Mouse (Mus musculus) limb, embryonic 13.5 days (tissue): Measurements from ENCODE around the gene Rab29. TPM values are rescaled to one million over a fixed set of nuclear protein-coding genes. Genes with fewer than 3 reads are reported as not detected.
A peak's percentile ranks its signal among the peaks of the same experiment; 100 is the strongest.
"Not testable (repeated sequence)": the region's sequence is repeated elsewhere in the genome, so short reads cannot be mapped to it uniquely, and the experiment has no call there.

Experiments used
- ATAC-seq: fragments of 200-750 bp; cut with Nextera tagmentation; 2 replicates; pipeline ENCODE4 v1.8.0; 2017; ENCODE audit warnings: low read depth, moderate number of reproducible peaks, moderate TSS enrichment; ENCODE audit not compliant: low FRiP score
- H3K27ac ChIP-seq: fragments of 300-500 bp; sonication (generic); 2 replicates; pipeline ENCODE4 v1.5.1; 2015; ENCODE audit warnings: inconsistent platforms, mild to moderate bottlenecking, moderate library complexity
- H3K27me3 ChIP-seq: fragments of 300-500 bp; sonication (generic); 2 replicates; pipeline ENCODE4 v1.6.1; 2015; ENCODE audit warnings: mild to moderate bottlenecking, inconsistent platforms
- H3K36me3 ChIP-seq: fragments of 300-500 bp; sonication (generic); 2 replicates; pipeline ENCODE4 v1.6.1; 2015; ENCODE audit warnings: inconsistent platforms, mild to moderate bottlenecking, moderate library complexity
- H3K4me1 ChIP-seq: fragments of 300-500 bp; sonication (generic); 2 replicates; pipeline ENCODE4 v1.6.1; 2015; ENCODE audit warnings: inconsistent platforms
- H3K4me2 ChIP-seq: fragments of 300-500 bp; sonication (generic); replicated peaks from 2 replicates; pipeline ENCODE4 v1.6.1; 2015; ENCODE audit warnings: inconsistent platforms, mild to moderate bottlenecking, moderate library complexity
- H3K4me3 ChIP-seq: fragments of 300-500 bp; sonication (generic); 2 replicates; pipeline ENCODE4 v1.5.1; 2015; ENCODE audit warnings: moderate library complexity, mild to moderate bottlenecking, inconsistent platforms
- H3K9ac ChIP-seq: fragments of 300-500 bp; sonication (generic); 2 replicates; pipeline ENCODE4 v1.6.1; 2015; ENCODE audit warnings: mild to moderate bottlenecking, inconsistent platforms
- H3K9me3 ChIP-seq: fragments of 300-500 bp; sonication (generic); 2 replicates; pipeline ENCODE4 v1.6.1; 2016; ENCODE audit warnings: inconsistent platforms
- WGBS: fragments of 180-500 bp; shearing (Covaris S2); methylation state at CpG from one replicate; pipeline ENCODE4 v1.1.7; 2015; 5-methylcytosine and 5-hydroxymethylcytosine counted together
- polyA plus RNA-seq: library from polyadenylated mRNA; unstranded; fragments of >200 nt; fragmentation: Nextera tagmentation; extraction: Ambion mirVana; gene quantifications from 2 replicates; pipeline ENCODE4 v1.2.1, GENCODE M21; 2015

Rab29 gene
- polyA plus RNA-seq, 1 experiment from 2014 or later = 21.9 TPM

- not testable (repeated sequence) for H3K36me3 ChIP-seq, H3K9ac ChIP-seq, ATAC-seq, H3K4me3 ChIP-seq, H3K9me3 ChIP-seq, H3K27ac ChIP-seq, H3K4me2 ChIP-seq
- peaks cover 17% of the 10 kb centered on the region for H3K27me3 ChIP-seq
- WGBS = 97% methylated on average over 2 of the region's 2 CpGs
- H3K4me1 ChIP-seq = peaks cover 15% of the 10 kb centered on the region
Measured at GRCm38 (mm10) chr1:131909236-131909635, 42.2 kb downstream of the Rab29 start.

GRCm38 (mm10) chr1:131910001-131910648, 43.1 kb downstream of the Rab29 start, which contains the start of gene Nucks1:
TSS of gene Nucks1 (plus strand) at chr1:131910534.
- peak within 1 kb of the TSS; percentile 96 for H3K9ac ChIP-seq
- H3K4me2 ChIP-seq = peak within 1 kb of the TSS; percentile 79
- peaks cover 6% of the 10 kb centered on the region for H3K36me3 ChIP-seq
- peaks cover 22% of the 10 kb centered on the region for H3K4me1 ChIP-seq
- ATAC-seq = peak; percentile 99
- peaks cover 17% of the 10 kb centered on the region for H3K27me3 ChIP-seq
- no peaks in the 10 kb centered on the region for H3K9me3 ChIP-seq
- WGBS = 0% methylated on average over 35 of the region's 35 CpGs
- peak within 1 kb of the TSS; percentile 98 for H3K27ac ChIP-seq
- peak within 1 kb of the TSS; percentile 91 for H3K4me3 ChIP-seq

- H3K27ac ChIP-seq = peak overlapping the region; percentile 98
- peak; percentile 82 for ATAC-seq
- H3K36me3 ChIP-seq = peaks cover 6% of the 10 kb centered on the region
- peak overlapping the region; percentile 96 for H3K9ac ChIP-seq
- H3K27me3 ChIP-seq = peaks cover 17% of the 10 kb centered on the region
- peak overlapping the region; percentile 91 for H3K4me3 ChIP-seq
- under 1% methylated on average over 86 of the region's 88 CpGs for WGBS
- H3K4me1 ChIP-seq = peaks cover 24% of the 10 kb centered on the region
- H3K9me3 ChIP-seq = no peaks in the 10 kb centered on the region
- H3K4me2 ChIP-seq = peak overlapping the region; percentile 79
Measured at GRCm38 (mm10) chr1:131910674-131911558, 43.9 kb downstream of the Rab29 start.

GRCm38 (mm10) chr1:131917634-131918033, 50.6 kb downstream of the Rab29 start:
- Histone ChIP-seq H3K4me2 (no peak overlapping the region), H3K27me3 (no peaks in the 10 kb centered on the region), H3K36me3 (peaks cover 45% of the 10 kb centered on the region), H3K4me3 (no peak overlapping the region), H3K9ac (no peak overlapping the region), H3K9me3 (no peaks in the 10 kb centered on the region), H3K4me1 (peaks cover 13% of the 10 kb centered on the region), H3K27ac (no peak overlapping the region)
- WGBS = 81% methylated on average over 6 of the region's 6 CpGs
- no peak for ATAC-seq

- H3K4me1 ChIP-seq = peaks cover 9% of the 10 kb centered on the region
- H3K4me2 ChIP-seq = no peak overlapping the region
- WGBS = 100% methylated on average over 2 of the region's 2 CpGs
- H3K9me3 ChIP-seq = no peaks in the 10 kb centered on the region
- H3K27me3 ChIP-seq = no peaks in the 10 kb centered on the region
- H3K36me3 ChIP-seq = peaks cover 51% of the 10 kb centered on the region
- ATAC-seq = no peak
- no peak overlapping the region for H3K4me3 ChIP-seq
- H3K9ac ChIP-seq = no peak overlapping the region
- no peak overlapping the region for H3K27ac ChIP-seq
Measured at GRCm38 (mm10) chr1:131919052-131919451, 52.0 kb downstream of the Rab29 start.

- Histone ChIP-seq H3K27ac (no peak overlapping the region), H3K4me2 (no peak overlapping the region), H3K36me3 (peaks cover 79% of the 10 kb centered on the region), H3K9me3 (no peaks in the 10 kb centered on the region), H3K9ac (no peak overlapping the region), H3K4me3 (no peak overlapping the region), H3K27me3 (no peaks in the 10 kb centered on the region), H3K4me1 (no peaks in the 10 kb centered on the region)
- ATAC-seq = no peak
- 96% methylated on average over 3 of the region's 3 CpGs for WGBS
Measured at GRCm38 (mm10) chr1:131922100-131922499, 55.1 kb downstream of the Rab29 start.

Other genes with a start within 250 kb of the Rab29 start
- gene Ctse, start 228.9 kb upstream of the Rab29 start, polyA plus RNA-seq = 0.14 and 0.15 TPM in 2 replicates
- gene Rab7b, start 178.5 kb upstream of the Rab29 start, polyA plus RNA-seq = 1.9 TPM in 2 replicates
- not detected in 2 replicates for gene Slc26a9, start 123.2 kb upstream of the Rab29 start, polyA plus RNA-seq
- 0.50 and 0.84 TPM in 2 replicates for gene Pm20d1, start 69.8 kb upstream of the Rab29 start, polyA plus RNA-seq
- gene Slc41a1, start 39.7 kb upstream of the Rab29 start, polyA plus RNA-seq = 15.2 and 17.0 TPM in 2 replicates
- gene Nucks1, start 43.3 kb downstream of the Rab29 start, polyA plus RNA-seq = 94.5 and 94.6 TPM in 2 replicates
- gene Slc45a3, start 95.7 kb downstream of the Rab29 start, polyA plus RNA-seq = 3.7 and 4.0 TPM in 2 replicates
- gene Elk4, start 140.4 kb downstream of the Rab29 start, polyA plus RNA-seq = 18.0 and 20.2 TPM in 2 replicates
- 10.3 and 11.0 TPM in 2 replicates for gene Mfsd4a, start 200.8 kb downstream of the Rab29 start, polyA plus RNA-seq